Mouse (Mus musculus): ENCODE data around the gene Gm10563. TPM values are rescaled to one million over a fixed set of nuclear protein-coding genes. Genes with fewer than 3 reads are reported as not detected.
"Not testable (repeated sequence)": the region's sequence is repeated elsewhere in the genome, so short reads cannot be mapped to it uniquely, and the experiment has no call there.

Gene Gm10563
- not detected in 2 replicates for polyA plus RNA-seq (2011; ENCODE audit: insufficient read depth, insufficient read length, low replicate concordance, missing spikeins)

GRCm38 (mm10) chr4:155645308-155645707 lies at the start of gene Gm10563:
Gene Gm10563 (minus strand): TSS chr4:155645408.
- WGBS: 92% methylated on average over 2 of the region's 2 CpGs
- not testable (repeated sequence) for H3K4me1 ChIP-seq (ENCODE audit: control insufficient read depth, insufficient read depth, low read length); H3K27ac ChIP-seq (ENCODE audit: control insufficient read depth, insufficient read depth, low read depth, low read length, poor library complexity); H3K4me3 ChIP-seq (replicated peaks; ENCODE audit: control insufficient read depth, low read depth, low read length)

- Histone ChIP-seq H3K4me1 (ENCODE audit: control insufficient read depth, insufficient read depth, low read length) (peaks cover 2% of the 10 kb centered on the region; the same call in 1 of the 2 replicates), H3K4me3 (replicated peaks; ENCODE audit: control insufficient read depth, low read depth, low read length) (peak overlapping the region; percentile 54), H3K27ac (ENCODE audit: control insufficient read depth, insufficient read depth, low read depth, low read length, poor library complexity) (peak overlapping the region; percentile 45; the same call in 1 of the 2 replicates)
- WGBS: 2% methylated on average over 92 of the region's 92 CpGs
- TF ChIP-seq CTCF (IDR thresholded peaks at IDR 0.05; ENCODE audit: control insufficient read depth, insufficient read depth, low read length) (peak; percentile 22; the same call in 1 of the 2 replicates), POLR2A (IDR thresholded peaks at IDR 0.05; ENCODE audit: borderline replicate concordance, control insufficient read depth, low read depth, low read length) (0 out of 2 replicates have a peak, but pooled peaks have one; percentile 19)
Observed at GRCm38 (mm10) chr4:155694482-155695401, 49.5 kb upstream of the Gm10563 start.

DNA sequence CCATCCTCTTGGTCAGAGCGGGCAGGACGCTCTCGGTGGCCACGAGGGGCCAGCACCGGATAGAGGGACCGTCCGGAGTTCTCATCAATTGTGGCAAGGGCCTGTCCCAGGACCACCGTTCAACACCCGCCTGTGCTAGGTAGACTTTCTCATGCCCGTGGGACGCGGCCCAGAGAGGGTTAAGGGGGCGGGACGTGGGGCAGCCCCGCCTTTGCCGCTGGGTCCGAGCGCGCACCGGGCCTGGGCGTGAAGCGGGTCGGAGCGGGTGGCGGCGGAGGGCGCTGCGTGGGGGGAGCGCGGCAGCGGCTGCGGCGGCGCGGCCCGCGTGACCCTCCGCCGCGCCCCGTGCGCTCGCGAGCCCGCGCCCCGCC lies 48.9 kb upstream of the Gm10563 start, which contains the start of gene Fndc10:
TSS of gene Fndc10 (plus strand) at position 232 of the 371 bp plus-strand sequence.
- peak within 1 kb of the TSS; percentile 45; the same call in 1 of the 2 replicates for H3K27ac ChIP-seq (ENCODE audit: control insufficient read depth, insufficient read depth, low read depth, low read length, poor library complexity)
- no peak for TF ChIP-seq POLR2A (IDR thresholded peaks at IDR 0.05; ENCODE audit: borderline replicate concordance, control insufficient read depth, low read depth, low read length)
- no peak for TF ChIP-seq CTCF (IDR thresholded peaks at IDR 0.05; ENCODE audit: control insufficient read depth, insufficient read depth, low read length)
- 1% methylated on average over 47 of the region's 47 CpGs for WGBS
- peaks cover 2% of the 10 kb centered on the region; the same call in 1 of the 2 replicates for H3K4me1 ChIP-seq (ENCODE audit: control insufficient read depth, insufficient read depth, low read length)
- H3K4me3 ChIP-seq (replicated peaks; ENCODE audit: control insufficient read depth, low read depth, low read length): peak within 1 kb of the TSS; percentile 54

DNA sequence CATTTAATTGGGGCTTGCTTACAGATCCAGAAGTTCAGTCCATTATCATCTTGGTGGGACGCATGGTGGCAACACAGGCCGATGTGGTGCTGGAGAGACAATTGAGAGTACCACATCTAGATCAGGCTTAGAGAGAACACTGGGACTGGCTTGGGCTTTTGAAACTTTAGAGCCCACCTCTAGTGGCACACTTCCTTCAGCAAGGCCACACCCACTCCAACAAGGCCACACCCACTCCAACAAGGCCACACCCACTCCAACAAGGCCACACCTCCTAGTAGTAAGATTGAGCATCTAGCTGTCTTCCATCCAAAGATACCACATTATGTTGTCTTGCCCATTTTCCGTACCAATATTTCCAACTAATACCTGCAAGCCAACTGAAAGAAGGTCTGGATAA lies 47.2 kb upstream of the Gm10563 start:
- H3K4me1 ChIP-seq (ENCODE audit: control insufficient read depth, insufficient read depth, low read length): peaks cover 2% of the 10 kb centered on the region; the same call in 1 of the 2 replicates
- TF ChIP-seq POLR2A (IDR thresholded peaks at IDR 0.05; ENCODE audit: borderline replicate concordance, control insufficient read depth, low read depth, low read length): no peak
- TF ChIP-seq CTCF (IDR thresholded peaks at IDR 0.05; ENCODE audit: control insufficient read depth, insufficient read depth, low read length): no peak
- 91% methylated on average over 3 of the region's 3 CpGs for WGBS

GRCm38 (mm10) chr4:155690571-155691375 lies 45.6 kb upstream of the Gm10563 start:
- Histone ChIP-seq H3K4me3 (replicated peaks; ENCODE audit: control insufficient read depth, low read depth, low read length) (no peak overlapping the region), H3K4me1 (ENCODE audit: control insufficient read depth, insufficient read depth, low read length) (peaks cover 2% of the 10 kb centered on the region; the same call in 1 of the 2 replicates), H3K27ac (ENCODE audit: control insufficient read depth, insufficient read depth, low read depth, low read length, poor library complexity) (no peak overlapping the region)
- TF ChIP-seq POLR2A (IDR thresholded peaks at IDR 0.05; ENCODE audit: borderline replicate concordance, control insufficient read depth, low read depth, low read length) (no peak), CTCF (IDR thresholded peaks at IDR 0.05; ENCODE audit: control insufficient read depth, insufficient read depth, low read length) (no peak)
- 78% methylated on average over 12 of the region's 12 CpGs for WGBS

More for the DNA sequence above, 47.2 kb upstream of the Gm10563 start:
- Histone ChIP-seq H3K4me3 (replicated peaks; ENCODE audit: control insufficient read depth, low read depth, low read length) (no peak overlapping the region), H3K27ac (ENCODE audit: control insufficient read depth, insufficient read depth, low read depth, low read length, poor library complexity) (no peak overlapping the region)

DNA sequence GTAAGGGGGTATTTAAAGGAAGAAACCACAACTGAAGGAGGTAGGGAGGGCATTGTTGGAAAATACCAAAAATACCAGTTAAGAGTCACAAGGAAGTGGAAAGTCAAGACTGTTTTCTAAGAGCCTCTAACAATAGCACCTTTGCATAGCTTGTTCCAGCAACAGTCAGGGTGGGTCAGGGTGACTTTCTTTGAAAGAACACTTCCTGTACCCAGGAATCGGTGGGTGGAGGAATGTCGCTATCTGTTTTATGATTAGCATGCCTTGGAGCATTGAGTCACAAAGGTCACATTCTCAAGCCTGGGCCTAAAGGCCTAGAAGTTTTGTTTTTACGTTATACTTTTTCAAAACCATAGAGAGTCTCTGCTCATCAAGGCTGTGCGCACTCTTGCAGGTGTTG lies 42.6 kb upstream of the Gm10563 start:
- not testable (repeated sequence) for H3K27ac ChIP-seq (ENCODE audit: control insufficient read depth, insufficient read depth, low read depth, low read length, poor library complexity); H3K4me1 ChIP-seq (ENCODE audit: control insufficient read depth, insufficient read depth, low read length); H3K4me3 ChIP-seq (replicated peaks; ENCODE audit: control insufficient read depth, low read depth, low read length)
- 86% methylated on average over 4 of the region's 4 CpGs for WGBS

DNA sequence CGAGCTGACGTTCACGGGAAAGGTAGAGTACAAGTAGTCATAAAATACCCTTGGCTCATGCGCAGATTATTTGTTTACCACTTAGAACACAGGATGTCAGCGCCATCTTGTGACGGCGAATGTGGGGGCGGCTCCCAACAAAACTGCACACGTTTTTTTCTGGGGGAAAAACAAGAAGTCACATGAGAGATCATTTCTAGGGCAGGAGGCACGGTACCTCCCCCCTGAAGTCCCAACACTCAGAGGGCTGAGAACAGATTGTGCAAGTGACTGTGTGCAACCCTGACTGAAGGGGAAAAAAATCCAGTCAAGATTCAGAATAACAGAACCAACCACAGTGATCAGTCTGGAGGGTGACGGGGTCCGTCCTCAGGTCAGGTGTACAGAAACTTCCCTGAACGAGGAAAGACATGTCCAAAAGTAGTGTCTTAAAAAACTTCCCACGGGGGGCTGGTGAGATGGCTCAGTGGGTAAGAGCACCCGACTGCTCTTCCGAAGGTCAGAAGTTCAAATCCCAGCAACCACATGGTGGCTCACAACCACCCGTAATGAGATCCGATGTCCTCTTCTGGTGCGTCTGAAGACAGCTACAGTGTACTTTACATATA lies 38.6 kb upstream of the Gm10563 start:
- not testable (repeated sequence) for H3K4me3 ChIP-seq (replicated peaks; ENCODE audit: control insufficient read depth, low read depth, low read length); H3K27ac ChIP-seq (ENCODE audit: control insufficient read depth, insufficient read depth, low read depth, low read length, poor library complexity); H3K4me1 ChIP-seq (ENCODE audit: control insufficient read depth, insufficient read depth, low read length)
- WGBS: 73% methylated on average over 16 of the region's 19 CpGs

GRCm38 (mm10) chr4:155675991-155676390 lies 30.8 kb upstream of the Gm10563 start:
- Histone ChIP-seq H3K4me1 (ENCODE audit: control insufficient read depth, insufficient read depth, low read length) (no peaks in the 10 kb centered on the region), H3K4me3 (replicated peaks; ENCODE audit: control insufficient read depth, low read depth, low read length) (no peak overlapping the region), H3K27ac (ENCODE audit: control insufficient read depth, insufficient read depth, low read depth, low read length, poor library complexity) (no peak overlapping the region)
- 60% methylated on average over 2 of the region's 2 CpGs for WGBS
- TF ChIP-seq CTCF (IDR thresholded peaks at IDR 0.05; ENCODE audit: control insufficient read depth, insufficient read depth, low read length): no peak
- no peak for TF ChIP-seq POLR2A (IDR thresholded peaks at IDR 0.05; ENCODE audit: borderline replicate concordance, control insufficient read depth, low read depth, low read length)

All from bone marrow, adult 2 months (tissue).